Comparison of ENCODE assay signal across 8 mouse cellular contexts in the genomic region with DNA sequence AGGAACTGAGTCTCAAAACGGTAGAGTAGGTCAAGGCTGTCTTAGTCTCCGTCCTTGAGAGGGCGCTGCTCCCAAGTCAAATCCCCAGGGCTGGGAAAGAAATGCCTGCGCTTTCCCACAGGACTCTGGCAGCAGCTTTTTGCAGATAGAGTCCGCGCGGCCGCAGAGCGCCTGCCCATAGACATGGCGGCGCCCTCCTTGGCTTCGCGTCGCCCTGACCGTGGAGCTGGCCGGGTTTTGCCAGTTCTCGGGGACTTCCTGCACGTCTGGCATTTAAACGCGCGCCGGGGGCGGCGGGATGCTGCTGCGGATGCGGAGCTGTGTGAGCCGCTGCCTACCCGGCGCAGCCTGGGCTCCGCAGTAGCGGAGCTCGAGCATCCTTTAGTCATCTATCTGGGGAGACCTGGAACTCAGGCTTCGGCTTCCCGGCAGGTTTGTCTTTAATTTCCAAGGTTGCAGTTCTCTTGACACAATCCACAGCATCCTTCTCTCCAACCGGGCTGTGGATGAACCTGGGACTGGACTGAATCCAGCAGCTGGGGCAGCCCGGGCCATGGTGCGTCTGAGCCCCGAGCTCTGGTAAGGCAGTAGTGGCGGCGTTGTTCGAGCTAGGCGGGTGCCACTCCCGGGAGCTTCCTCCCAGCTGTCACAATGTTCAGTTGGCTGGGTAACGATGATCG. TPM values are rescaled to one million over a fixed set of nuclear protein-coding genes. Genes with fewer than 3 reads are reported as not detected.
A peak's percentile ranks its signal among the peaks of the same experiment; 100 is the strongest.
DNase-seq lines count a peak whose midpoint lies in the region; ATAC-seq and TF ChIP-seq lines count a peak whose summit lies in the region.

No protein-coding gene starts in this region.

- no peak overlapping the region for H3K27ac ChIP-seq in embryonic facial prominence, embryonic 13.5 days
- peak overlapping the region; percentile 73 for H3K27ac ChIP-seq in heart, embryonic 10.5 days
- no peak overlapping the region for H3K27ac ChIP-seq in kidney, embryonic 14.5 days (ENCODE audit: low read depth, low read length)
- H3K27ac ChIP-seq in limb, embryonic 14.5 days (replicated peaks; ENCODE audit: low read depth, low read length), result no peak overlapping the region
- H3K27ac ChIP-seq in midbrain, postnatal 0 days (ENCODE audit: low read depth, low read length), result peak overlapping the region; percentile 83

- TF ChIP-seq CTCF in midbrain, postnatal 0 days (IDR thresholded peaks at IDR 0.05), result peak; percentile 80

- ATAC-seq in embryonic facial prominence, embryonic 13.5 days (ENCODE audit: insufficient number of reproducible peaks, insufficient read depth, low FRiP score, low TSS enrichment, low read depth), result peak; percentile 87
- ATAC-seq in kidney, embryonic 14.5 days (ENCODE audit: low FRiP score, low TSS enrichment), result peak; percentile 96
- peak; percentile 91 for ATAC-seq in limb, embryonic 14.5 days (ENCODE audit: low FRiP score, low read depth)
- peak; percentile 94 for ATAC-seq in midbrain, postnatal 0 days (ENCODE audit: low FRiP score)

- DNase-seq in 3134 (ENCODE audit: extremely low read depth, insufficient read length, low spot score), result peak; percentile 82
- DNase-seq in adrenal gland, postnatal 36 days, result peak; percentile 90 to 93
- peak; percentile 96 for DNase-seq in heart, embryonic 10.5 days (ENCODE audit: low spot score)
- DNase-seq in limb, embryonic 14.5 days (ENCODE audit: low spot score), result peak; percentile 81
- DNase-seq in midbrain, postnatal 0 days (ENCODE audit: low spot score), result peak; percentile 97
- peak; percentile 59 to 66 for DNase-seq in spleen, postnatal 14 days (ENCODE audit: low spot score in 2 of 2)

- no peaks in the 10 kb centered on the region for H3K36me3 ChIP-seq in embryonic facial prominence, embryonic 13.5 days
- no peaks in the 10 kb centered on the region for H3K36me3 ChIP-seq in heart, embryonic 10.5 days
- no peaks in the 10 kb centered on the region for H3K36me3 ChIP-seq in kidney, embryonic 14.5 days (ENCODE audit: control insufficient read depth, insufficient read depth, low read length)
- H3K36me3 ChIP-seq in limb, embryonic 14.5 days (ENCODE audit: control insufficient read depth, insufficient read depth, low read length), result no peaks in the 10 kb centered on the region
- H3K36me3 ChIP-seq in midbrain, postnatal 0 days (ENCODE audit: insufficient read depth, low read length), result no peaks in the 10 kb centered on the region

- WGBS in embryonic facial prominence, embryonic 13.5 days, result under 1% methylated on average over 45 of the region's 45 CpGs
- whole genome bisulfite sequencing in heart, embryonic 10.5 days, result under 1% methylated on average over 45 of the region's 45 CpGs
- under 1% methylated on average over 45 of the region's 45 CpGs for WGBS in kidney, embryonic 14.5 days
- under 1% methylated on average over 45 of the region's 45 CpGs for WGBS in limb, embryonic 14.5 days
- under 1% methylated on average over 45 of the region's 45 CpGs for WGBS in midbrain, postnatal 0 days

- H3K27me3 ChIP-seq in embryonic facial prominence, embryonic 13.5 days, result no peaks in the 10 kb centered on the region
- H3K27me3 ChIP-seq in heart, embryonic 10.5 days (ENCODE audit: insufficient read depth, poor library complexity, severe bottlenecking), result no peaks in the 10 kb centered on the region
- no peaks in the 10 kb centered on the region for H3K27me3 ChIP-seq in kidney, embryonic 14.5 days (ENCODE audit: control insufficient read depth, insufficient read depth, low read length)
- H3K27me3 ChIP-seq in limb, embryonic 14.5 days (ENCODE audit: control insufficient read depth, insufficient read depth, low read length), result no peaks in the 10 kb centered on the region; the same call in 1 of the 2 replicates
- no peaks in the 10 kb centered on the region for H3K27me3 ChIP-seq in midbrain, postnatal 0 days (ENCODE audit: insufficient read depth, low read length)

- H3K4me1 ChIP-seq in embryonic facial prominence, embryonic 13.5 days, result peaks cover 9% of the 10 kb centered on the region
- H3K4me1 ChIP-seq in heart, embryonic 10.5 days, result peaks cover 11% of the 10 kb centered on the region
- H3K4me1 ChIP-seq in kidney, embryonic 14.5 days (ENCODE audit: control insufficient read depth, insufficient read depth, low read length), result peaks cover 3% of the 10 kb centered on the region; the same call in 1 of the 2 replicates
- H3K4me1 ChIP-seq in limb, embryonic 14.5 days (ENCODE audit: control insufficient read depth, insufficient read depth, low read length), result peaks cover 10% of the 10 kb centered on the region
- H3K4me1 ChIP-seq in midbrain, postnatal 0 days (ENCODE audit: insufficient read depth, low read length), result peaks cover 8% of the 10 kb centered on the region

- peak overlapping the region; percentile 53 for H3K4me3 ChIP-seq in embryonic facial prominence, embryonic 13.5 days
- peak overlapping the region; percentile 74 for H3K4me3 ChIP-seq in heart, embryonic 10.5 days
- H3K4me3 ChIP-seq in kidney, embryonic 14.5 days (ENCODE audit: low read length), result peak overlapping the region; percentile 63
- peak overlapping the region; percentile 58 for H3K4me3 ChIP-seq in limb, embryonic 14.5 days (replicated peaks; ENCODE audit: low read length)
- peak overlapping the region; percentile 78 for H3K4me3 ChIP-seq in midbrain, postnatal 0 days (ENCODE audit: low read depth, low read length)

- peak overlapping the region; percentile 76 for H3K4me2 ChIP-seq in embryonic facial prominence, embryonic 13.5 days
- peak overlapping the region; percentile 89 for H3K4me2 ChIP-seq in kidney, embryonic 14.5 days (replicated peaks; ENCODE audit: low read depth, low read length)
- peak overlapping the region; percentile 86 for H3K4me2 ChIP-seq in limb, embryonic 14.5 days (replicated peaks; ENCODE audit: low read depth, low read length, severe bottlenecking)
- H3K4me2 ChIP-seq in midbrain, postnatal 0 days (ENCODE audit: low read depth, low read length, poor library complexity, severe bottlenecking), result peak overlapping the region; percentile 78

- H3K9me3 ChIP-seq in embryonic facial prominence, embryonic 13.5 days, result no peaks in the 10 kb centered on the region
- no peaks in the 10 kb centered on the region for H3K9me3 ChIP-seq in heart, embryonic 10.5 days
- H3K9me3 ChIP-seq in kidney, embryonic 14.5 days (ENCODE audit: control insufficient read depth, low read length), result no peaks in the 10 kb centered on the region
- H3K9me3 ChIP-seq in limb, embryonic 14.5 days (ENCODE audit: control insufficient read depth, low read length), result no peaks in the 10 kb centered on the region
- H3K9me3 ChIP-seq in midbrain, postnatal 0 days (ENCODE audit: low read length), result no peaks in the 10 kb centered on the region

- TF ChIP-seq POLR2A in limb, embryonic 14.5 days (IDR thresholded peaks at IDR 0.05; ENCODE audit: borderline replicate concordance, extremely low read depth, insufficient read depth, insufficient read length), result 0 out of 2 replicates have a peak, but pooled peaks have one; percentile 42

- peak overlapping the region; percentile 69 for H3K9ac ChIP-seq in embryonic facial prominence, embryonic 13.5 days
- peak overlapping the region; percentile 68 for H3K9ac ChIP-seq in kidney, embryonic 14.5 days (ENCODE audit: low read depth, low read length)
- peak overlapping the region; percentile 61 for H3K9ac ChIP-seq in limb, embryonic 14.5 days (ENCODE audit: low read depth, low read length, severe bottlenecking)
- H3K9ac ChIP-seq in midbrain, postnatal 0 days (replicated peaks; ENCODE audit: low read length, poor library complexity, severe bottlenecking), result peak overlapping the region; percentile 76

RNA-seq across cellular contexts. Expression of gene Ehd3, which starts 0.8 kb away (rescaled TPM):
- total RNA-seq in adrenal gland, postnatal 36 days (2021), result 100 to 1,000 TPM in 1 of 2 experiments, 10 to 100 TPM in 1; 59.7 to 127 TPM
- polyA plus RNA-seq in embryonic facial prominence, embryonic 13.5 days (2015; fragmentation: Nextera tagmentation; extraction: Ambion mirVana), result 4.3 and 4.9 TPM in 2 replicates
- 4.6 and 12.5 TPM in 2 replicates for polyA plus RNA-seq in heart, embryonic 10.5 days (2016; fragmentation: Nextera tagmentation; extraction: Ambion mirVana)
- 9.4 and 11.4 TPM in 2 replicates for polyA plus RNA-seq in kidney, embryonic 14.5 days (2014; fragmentation: Nextera tagmentation; extraction: Ambion mirVana)
- polyA plus RNA-seq in limb, embryonic 14.5 days (2012; rRNA removed), result 4.6 and 4.8 TPM in 2 replicates
- polyA plus RNA-seq in limb, embryonic 14.5 days (2014; fragmentation: Nextera tagmentation; extraction: Ambion mirVana), result 2.8 and 3.5 TPM in 2 replicates
- total RNA-seq in midbrain, postnatal 0 days (2014; rRNA removed), result 46.5 and 48.1 TPM in 2 replicates
- 26.5 and 27.6 TPM in 2 replicates for polyA plus RNA-seq in midbrain, postnatal 0 days (2015; fragmentation: Nextera tagmentation; extraction: Ambion mirVana)

Comparison
In these comparisons a context has a peak if more than half of its experiments do, and no peak if none do; other contexts are left out.
1. H3K27ac ChIP-seq: peak in heart, embryonic 10.5 days (single experiment) and midbrain, postnatal 0 days (single experiment); none in embryonic facial prominence, embryonic 13.5 days (single experiment), kidney, embryonic 14.5 days (single experiment) and limb, embryonic 14.5 days (single experiment).
2. Peak in every context shown above with its lines, with median percentiles within 50 percentile points of each other: DNase-seq, ATAC-seq, H3K4me2 ChIP-seq, H3K4me3 ChIP-seq and H3K9ac ChIP-seq.